Mouse (Mus musculus): Measurements from ENCODE around the gene Tenm4. TPM values are rescaled to one million over a fixed set of nuclear protein-coding genes. Genes with fewer than 3 reads are reported as not detected.
"Not testable (repeated sequence)": the region's sequence is repeated elsewhere in the genome, so short reads cannot be mapped to it uniquely, and the experiment has no call there.

The Tenm4 gene
- total RNA-seq, 2 experiments from 2014 or later, result 127 to 178 TPM

DNA sequence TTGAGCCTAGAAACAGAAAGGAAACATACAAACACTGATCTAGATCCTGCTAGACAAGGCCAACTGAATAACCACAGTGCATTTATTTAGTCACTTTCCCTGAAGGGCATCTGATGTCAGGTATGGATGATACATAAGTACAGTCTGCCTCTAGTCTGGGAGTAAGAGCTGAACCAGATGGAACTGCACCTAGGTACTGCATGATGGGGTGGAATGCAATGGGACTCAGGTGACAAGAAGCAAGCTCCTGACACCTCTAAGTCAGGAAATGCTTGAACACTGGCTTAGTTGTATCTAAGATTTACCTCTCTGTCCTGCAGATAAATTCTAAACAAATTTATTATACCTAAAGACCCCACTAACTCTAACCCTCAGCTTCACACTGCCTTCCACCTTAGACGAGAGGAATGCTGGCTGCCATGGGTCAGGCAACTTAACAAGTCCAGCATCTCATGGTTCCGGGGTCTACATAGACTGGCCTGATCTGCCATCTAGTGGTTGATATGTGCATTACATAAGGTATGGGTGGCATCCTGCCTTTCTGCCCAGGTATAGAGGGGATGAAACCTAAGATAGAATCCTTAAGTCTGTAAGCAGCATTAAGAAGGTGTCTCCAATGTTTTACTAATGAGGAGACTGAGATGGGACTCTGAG, 744.5 kb downstream of the Tenm4 start:
- intact Hi-C loops (cut with DNase I), result loop anchor here (10.0 kb wide), 2 partner anchors 701 to 1421 kb away; no protein-coding TSS in a partner anchor
- peak in 1 of 2 experiments; percentile 38 for DNase-seq (ENCODE audit: low spot score in 2 of 2)

GRCm38 (mm10) chr7:96920447-96921095, 749.5 kb downstream of the Tenm4 start:
- no peak for DNase-seq (ENCODE audit: low spot score in 2 of 2)
- intact Hi-C loops (cut with DNase I), result no loop called here

DNA sequence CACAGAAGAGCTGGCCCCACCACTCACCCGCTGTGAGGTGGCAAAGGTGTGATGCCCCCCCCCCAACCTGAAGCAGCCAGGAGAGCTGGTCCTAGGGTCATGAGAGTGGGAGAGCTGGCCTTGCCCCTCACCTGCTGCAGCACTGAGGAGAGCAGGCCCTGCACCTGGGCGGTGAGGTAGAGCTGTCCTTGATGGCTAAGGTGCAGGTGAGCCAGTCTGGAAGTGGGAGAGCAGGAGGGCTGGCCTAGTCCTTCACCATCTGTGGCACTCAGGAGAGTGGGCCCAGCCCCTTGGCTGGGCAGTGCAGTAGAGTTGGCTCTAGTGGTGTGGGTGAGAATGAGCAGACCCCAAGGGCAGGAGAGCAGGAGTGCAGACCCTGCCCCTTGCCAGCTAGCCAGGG, 751.9 kb downstream of the Tenm4 start:
- intact Hi-C loops (cut with DNase I), result no loop called here
- no peak for DNase-seq (ENCODE audit: low spot score in 2 of 2)

DNA sequence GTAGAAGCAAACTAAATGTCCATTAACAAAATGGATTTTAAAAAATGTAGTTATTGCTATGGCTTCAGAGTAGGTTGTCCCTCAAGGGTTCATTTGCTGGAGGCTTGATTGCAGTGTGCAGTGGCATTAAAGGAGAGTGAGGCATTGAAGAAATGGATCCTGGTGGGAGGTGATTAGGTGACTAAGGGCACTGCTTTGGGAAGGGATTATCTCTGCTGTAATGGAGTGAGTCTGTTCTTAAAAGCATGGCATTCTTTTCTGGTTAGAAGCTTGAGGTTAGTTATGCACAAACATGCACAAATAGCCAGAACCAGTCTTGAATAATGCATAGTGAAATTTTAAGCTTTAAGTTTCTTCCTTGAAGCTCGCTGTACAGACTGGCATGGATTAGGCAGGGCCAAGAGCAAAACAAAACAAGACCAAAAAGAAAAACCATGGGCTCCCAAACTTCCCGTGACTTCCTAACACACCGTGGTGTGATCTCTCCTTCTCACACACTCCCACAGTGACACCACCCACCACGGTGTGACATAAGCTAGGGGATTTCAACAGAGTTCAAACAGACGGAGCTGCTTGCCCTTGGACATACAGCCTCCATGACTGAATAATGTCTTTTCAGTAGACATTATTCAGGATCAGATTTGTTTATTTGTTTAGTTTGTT, 772.8 kb downstream of the Tenm4 start:
- intact Hi-C loops (cut with DNase I), result no loop called here
- DNase-seq (ENCODE audit: low spot score in 2 of 2), result no peak

DNA sequence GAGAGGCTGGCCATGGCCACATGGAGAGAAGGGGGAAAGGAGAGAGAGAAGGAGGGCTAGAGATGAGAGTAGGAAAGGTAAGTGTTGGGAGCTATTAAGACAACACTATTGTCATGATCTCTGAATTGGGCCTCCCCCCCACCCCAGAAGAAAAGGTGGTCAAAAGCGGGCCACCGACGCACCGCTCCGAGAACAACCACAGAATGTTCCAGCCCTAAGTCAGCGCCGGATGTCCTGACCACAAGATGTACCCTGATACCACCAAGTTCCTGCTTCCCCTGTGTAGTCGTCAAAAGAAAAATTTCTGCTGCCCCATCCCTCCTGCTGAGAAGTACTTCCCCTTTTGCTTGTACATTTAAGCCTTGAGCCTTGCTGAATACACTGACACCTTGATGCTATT, 775.5 kb downstream of the Tenm4 start:
- DNase-seq (ENCODE audit: low spot score in 2 of 2); intact Hi-C loops (cut with DNase I): not testable (repeated sequence)

DNA sequence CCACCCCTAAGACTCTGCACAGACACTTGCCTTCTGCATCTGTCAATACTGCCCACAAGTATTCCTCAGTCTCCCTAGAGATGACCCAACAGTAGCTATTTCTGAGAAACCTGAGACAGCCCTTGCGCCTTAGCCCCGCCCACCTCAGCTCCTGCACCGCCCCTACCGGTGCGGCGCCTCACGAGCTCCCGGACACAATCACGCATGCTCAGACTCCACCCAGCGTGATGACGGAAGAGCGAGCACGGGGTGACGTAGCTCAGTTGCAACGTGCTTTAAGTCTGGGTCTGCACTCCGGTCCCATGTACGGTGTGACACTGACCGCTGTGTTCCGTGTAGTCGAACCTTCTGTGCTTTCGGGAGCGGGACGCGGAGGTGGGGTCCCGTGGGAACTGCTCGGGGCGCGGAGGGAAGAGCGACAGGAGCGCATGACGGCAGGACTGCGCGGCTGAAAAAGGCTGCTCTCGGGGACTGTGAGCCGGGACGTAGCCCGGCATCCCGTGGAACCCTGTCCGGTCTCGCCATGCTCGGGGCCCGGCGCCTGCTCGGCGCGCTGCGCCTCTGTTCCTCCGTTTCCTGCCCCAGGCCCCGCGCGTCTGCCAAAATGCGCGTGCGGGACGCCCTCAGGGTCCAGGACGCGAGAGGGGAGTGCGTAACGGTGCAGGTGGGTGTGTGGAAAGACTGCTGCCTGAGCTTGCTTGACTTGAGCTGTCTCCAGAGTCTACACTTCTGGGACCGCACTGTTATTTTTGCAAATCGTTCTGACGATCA, 780.4 kb downstream of the Tenm4 start, which contains the start of gene Nars2:
TSS of gene Nars2 (plus strand) at position 225 of the 771 bp plus-strand sequence.
- intact Hi-C loops (cut with DNase I), result no loop called here
- DNase-seq (ENCODE audit: low spot score in 2 of 2), result peak; percentile 89 to 90

DNA sequence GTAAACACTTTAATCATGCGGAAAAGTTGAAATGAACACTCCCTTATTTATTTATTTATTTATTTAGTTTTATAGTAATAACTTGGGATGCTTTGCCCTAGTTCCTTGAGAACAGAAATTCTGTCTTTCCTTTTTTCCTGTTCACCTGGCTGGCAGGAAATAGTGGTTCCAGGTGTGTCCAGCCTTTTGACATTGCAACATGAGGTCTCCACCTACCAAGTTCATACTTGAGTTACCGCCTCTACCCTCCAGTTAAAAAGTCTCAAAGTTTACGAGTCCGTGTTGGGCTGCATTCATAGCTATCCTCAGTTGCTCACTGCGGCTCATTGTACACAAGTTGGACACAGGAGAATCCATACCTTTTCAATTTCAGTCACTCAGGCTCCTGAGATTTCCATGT, 781.0 kb downstream of the Tenm4 start:
- no peak for DNase-seq (ENCODE audit: low spot score in 2 of 2)
- intact Hi-C loops (cut with DNase I), result no loop called here

GRCm38 (mm10) chr7:96959168-96959567, 788.1 kb downstream of the Tenm4 start:
- intact Hi-C loops (cut with DNase I), result no loop called here
- DNase-seq (ENCODE audit: low spot score in 2 of 2), result no peak

Small RNA genes within 50 kb of the gene (microRNA-seq; reads per million reads assigned to microRNA genes)
- gene Mir6394, result not detected
- 1,692 reads per million, percentile 83 among the genes with 10 or more reads in this experiment for gene Mir708
